Mouse (Mus musculus) layer of hippocampus, adult 2 months (tissue): ENCODE data around the gene Tram2. TPM values are rescaled to one million over a fixed set of nuclear protein-coding genes. Genes with fewer than 3 reads are reported as not detected.

Experiments used
- DNase-seq, 2 experiments: peaks; one replicate each; pipeline ENCODE4 v3.0.0; 2022; ENCODE audit warnings: low spot score in 2 of 2
- H3K27ac ChIP-seq: fragments of 200-600 bp; 2 replicates; pipeline ENCODE4 v1.8.1; 2022
- H3K4me3 ChIP-seq: fragments of 200-600 bp; 2 replicates; pipeline ENCODE4 v1.8.1; 2022; ENCODE audit warnings: mild to moderate bottlenecking
- CTCF ChIP-seq: fragments of 200-600 bp; conservative IDR thresholded peaks from 2 replicates; pipeline ENCODE4 v1.8.1; 2022; ENCODE audit warnings: antibody characterized with exemption, mild to moderate bottlenecking, moderate library complexity
- long read RNA-seq, 2 experiments: library from polyadenylated mRNA; stranded (forward); transcript quantifications; one replicate each; pipeline ENCODE4 v2.0.0; 2021; ENCODE audit warnings: borderline mapping rate in 2 of 2
- total RNA-seq, 2 experiments: library from RNA; stranded (reverse); gene quantifications; 2 replicates each; pipeline ENCODE4 v1.2.3; 2021

The Tram2 gene
- 1 to 10 TPM in 1 of 2 experiments, under 1 TPM in 1; 1.00 to 1.1 TPM for total RNA-seq
- long read RNA-seq, experiment 1, result 0 reads
- long read RNA-seq, experiment 2, partial matches to known transcripts, result 0 of 1 reads
- long read RNA-seq, experiment 2, other reads (novel, unspliced or antisense), result 1 of 1 reads

DNA sequence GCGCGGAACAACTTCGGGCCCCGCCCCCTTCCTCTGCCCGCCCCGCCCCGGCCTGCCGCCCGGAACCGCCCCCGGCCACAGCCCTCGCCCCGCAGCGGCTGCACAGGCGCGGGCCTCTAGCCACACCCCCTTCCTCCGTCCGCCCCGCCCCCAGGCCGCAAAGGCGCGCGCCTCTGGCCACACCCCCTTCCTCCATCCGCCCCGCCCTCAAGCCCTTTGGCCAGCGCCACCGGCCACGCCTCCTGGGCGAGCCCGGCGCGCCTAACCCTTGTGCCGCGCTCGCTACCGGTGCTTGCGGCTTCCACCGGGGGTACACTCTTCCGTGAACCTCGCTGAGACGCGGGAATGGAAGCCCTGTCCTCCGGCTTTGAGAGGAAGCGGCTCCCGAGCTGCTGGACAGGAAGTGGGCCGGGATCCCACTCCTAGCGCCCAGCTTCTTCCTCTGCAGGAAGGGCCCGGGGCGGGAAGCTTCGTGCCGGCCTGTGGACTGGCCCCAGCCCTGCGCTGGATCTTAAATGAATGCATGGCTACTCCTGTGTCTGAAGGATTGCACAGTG lies at the start of gene Tram2:
Tram2 (minus strand) TSS at position 13 of the 557 bp plus-strand sequence.
- DNase-seq, result peak; percentile 87 to 91
- peak; percentile 30 for TF ChIP-seq CTCF
- peak within 1 kb of the TSS; percentile 93 for H3K4me3 ChIP-seq
- H3K27ac ChIP-seq, result peak within 1 kb of the TSS; percentile 88

DNA sequence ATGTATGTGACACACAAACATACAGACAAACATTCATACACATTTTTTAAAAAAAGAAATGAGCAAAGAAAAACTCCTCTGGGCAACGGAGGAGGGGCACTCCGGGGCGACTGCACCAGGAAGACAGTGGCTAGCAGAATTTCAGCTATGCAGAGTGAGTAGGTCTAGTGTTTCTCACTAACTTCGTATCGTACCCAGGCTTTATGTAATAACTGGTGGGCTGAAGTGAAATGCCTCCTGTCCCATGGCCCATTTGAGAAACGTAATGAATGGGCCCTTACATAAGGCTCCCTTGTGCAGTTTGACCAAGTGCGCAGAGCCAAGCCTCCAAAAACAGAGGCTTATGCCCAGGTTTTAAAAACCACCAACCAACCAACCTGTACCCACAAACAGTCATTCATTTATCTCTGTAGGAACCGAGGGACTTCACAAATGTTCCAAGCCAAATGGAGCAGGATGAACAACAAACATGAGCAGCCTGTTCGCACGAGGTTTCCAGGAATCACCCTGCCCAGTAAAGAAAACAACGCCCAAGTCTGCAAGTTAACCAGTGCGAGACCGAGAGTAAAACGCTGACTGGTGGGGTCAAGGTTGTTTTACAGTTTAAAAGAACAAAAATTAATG lies 45.8 kb upstream of the Tram2 start:
- Histone ChIP-seq H3K27ac (no peak overlapping the region), H3K4me3 (no peak overlapping the region)
- no peak for TF ChIP-seq CTCF
- DNase-seq, result no peak

DNA sequence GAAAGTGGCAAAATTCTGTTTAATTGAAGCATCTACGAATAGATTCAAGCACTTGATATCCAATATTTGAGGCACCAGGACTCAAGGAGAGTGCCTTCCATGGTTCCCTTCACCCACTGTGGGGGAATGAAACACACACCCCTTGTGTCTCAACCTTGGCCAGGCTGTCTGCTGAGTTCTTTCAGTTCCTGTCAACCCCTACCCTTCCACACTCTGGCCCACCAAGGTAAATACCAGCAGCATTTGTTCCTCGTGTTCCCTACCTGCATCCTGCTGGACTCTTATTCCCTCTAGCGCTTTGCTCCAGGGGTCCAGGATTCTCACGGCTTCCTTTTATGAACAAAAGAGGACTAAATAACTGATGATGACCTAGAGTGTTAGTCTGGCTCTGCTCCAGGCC lies 24.8 kb upstream of the Tram2 start:
- H3K4me3 ChIP-seq, result no peak overlapping the region
- DNase-seq, result no peak
- no peak for TF ChIP-seq CTCF
- no peak overlapping the region for H3K27ac ChIP-seq

DNA sequence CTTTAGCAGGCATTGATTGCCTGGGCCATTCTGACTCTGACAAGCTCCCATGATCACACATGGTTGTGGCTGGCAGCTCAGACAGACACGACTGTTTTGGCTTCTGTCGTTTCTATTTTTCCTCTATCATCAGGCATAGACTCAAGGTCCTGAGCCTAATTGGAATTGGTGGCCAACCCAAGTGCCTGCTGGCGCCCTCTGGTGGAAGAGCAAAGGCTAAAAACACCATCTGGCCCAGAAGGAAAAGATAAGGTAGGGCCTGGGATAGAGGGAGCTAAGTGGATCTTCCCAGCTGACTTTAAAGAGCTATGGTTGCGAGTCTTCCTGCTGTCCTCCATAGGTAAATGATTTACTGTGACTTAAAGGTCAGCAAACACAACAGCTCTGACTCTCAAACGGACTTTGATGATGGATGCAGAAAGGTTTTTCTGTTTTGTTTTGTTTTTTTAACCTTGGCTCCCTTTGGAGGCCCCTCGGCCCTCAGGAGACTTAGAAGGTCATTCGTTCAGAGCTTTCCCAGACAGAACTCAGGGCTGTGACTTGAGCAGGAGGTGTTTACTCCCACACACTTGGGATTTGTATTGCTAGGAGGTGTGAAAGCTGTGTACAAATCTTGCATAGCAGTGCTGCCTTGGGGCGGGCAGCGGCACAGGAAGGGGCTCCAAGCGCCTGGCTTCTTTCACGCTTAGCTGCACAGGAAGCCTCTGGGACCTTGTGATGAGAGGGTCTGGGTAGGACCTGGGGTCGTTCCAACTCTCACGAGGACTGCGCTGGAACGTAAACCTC lies 22.4 kb upstream of the Tram2 start:
- peak; percentile 87 for TF ChIP-seq CTCF
- no peak overlapping the region for H3K27ac ChIP-seq
- no peak overlapping the region for H3K4me3 ChIP-seq
- DNase-seq, result peak; percentile 42 to 64

DNA sequence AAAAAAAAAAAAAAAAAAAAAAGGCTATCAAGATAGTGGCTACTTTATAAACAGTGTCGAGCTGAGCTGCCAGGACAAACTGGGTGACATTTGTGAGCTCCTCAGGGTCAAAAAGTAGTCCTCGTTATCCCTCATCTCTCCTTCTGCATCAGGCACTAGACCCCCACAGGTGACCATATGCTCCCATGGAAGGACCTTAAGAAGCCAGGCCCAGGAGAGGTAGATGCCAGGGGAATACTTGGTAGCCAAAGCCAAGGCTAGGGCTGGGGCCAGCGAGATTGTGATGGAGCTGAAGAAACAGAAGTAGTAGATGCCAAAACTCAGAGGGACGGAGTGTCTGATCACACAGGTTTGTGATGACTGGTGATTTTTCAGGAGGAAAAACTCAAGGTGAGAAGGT lies 21.7 kb upstream of the Tram2 start:
- Histone ChIP-seq H3K27ac (no peak overlapping the region), H3K4me3 (no peak overlapping the region)
- DNase-seq, result no peak
- no peak for TF ChIP-seq CTCF

DNA sequence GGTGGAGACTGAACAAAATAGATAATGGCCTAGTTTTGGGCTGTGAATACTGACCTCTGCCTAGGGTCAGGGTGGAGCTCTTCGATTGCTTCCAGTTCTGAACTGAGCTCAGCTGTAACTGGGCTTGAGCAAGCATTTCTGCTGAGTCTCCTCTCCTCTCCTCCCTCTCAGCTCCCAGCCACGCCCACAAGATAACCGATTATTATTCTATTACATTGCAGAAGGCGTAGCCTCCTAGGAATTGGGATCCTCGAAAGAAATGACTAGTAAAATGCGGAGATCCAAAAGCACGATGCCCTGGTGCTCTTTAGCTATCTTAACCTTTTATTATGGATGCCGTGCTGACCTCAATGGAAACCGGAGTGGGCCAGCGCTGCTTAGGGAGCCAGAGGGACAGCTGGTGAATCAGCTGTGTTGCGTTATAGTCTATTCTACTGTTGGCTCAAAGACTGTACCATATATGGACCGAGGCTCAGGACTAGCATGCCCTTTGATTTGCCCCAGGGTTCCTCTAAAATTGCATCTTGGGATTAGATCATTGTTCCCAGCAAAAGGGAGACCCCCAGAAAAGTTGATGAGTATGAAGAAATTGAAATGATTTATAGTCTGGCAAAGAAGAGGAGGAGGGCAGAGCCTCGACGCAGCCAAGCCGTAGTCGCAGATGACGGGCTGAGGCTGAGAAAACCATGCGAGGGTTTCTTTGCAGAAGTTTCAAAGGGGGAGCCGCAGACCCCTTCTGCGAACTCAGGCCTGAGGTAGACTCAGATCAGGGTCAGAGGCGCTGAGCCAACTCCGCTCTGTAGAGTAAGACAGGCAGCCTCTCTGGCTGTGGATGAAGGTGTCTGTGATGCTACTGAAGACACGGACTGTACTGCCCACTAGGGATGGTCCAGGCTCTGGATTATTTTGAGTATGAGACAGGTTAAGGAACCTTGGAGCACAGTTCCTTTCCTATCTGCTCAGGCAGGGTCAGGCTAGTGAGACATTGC lies 18.3 kb upstream of the Tram2 start:
- TF ChIP-seq CTCF, result no peak
- no peak overlapping the region for H3K4me3 ChIP-seq
- H3K27ac ChIP-seq, result no peak overlapping the region
- no peak for DNase-seq

DNA sequence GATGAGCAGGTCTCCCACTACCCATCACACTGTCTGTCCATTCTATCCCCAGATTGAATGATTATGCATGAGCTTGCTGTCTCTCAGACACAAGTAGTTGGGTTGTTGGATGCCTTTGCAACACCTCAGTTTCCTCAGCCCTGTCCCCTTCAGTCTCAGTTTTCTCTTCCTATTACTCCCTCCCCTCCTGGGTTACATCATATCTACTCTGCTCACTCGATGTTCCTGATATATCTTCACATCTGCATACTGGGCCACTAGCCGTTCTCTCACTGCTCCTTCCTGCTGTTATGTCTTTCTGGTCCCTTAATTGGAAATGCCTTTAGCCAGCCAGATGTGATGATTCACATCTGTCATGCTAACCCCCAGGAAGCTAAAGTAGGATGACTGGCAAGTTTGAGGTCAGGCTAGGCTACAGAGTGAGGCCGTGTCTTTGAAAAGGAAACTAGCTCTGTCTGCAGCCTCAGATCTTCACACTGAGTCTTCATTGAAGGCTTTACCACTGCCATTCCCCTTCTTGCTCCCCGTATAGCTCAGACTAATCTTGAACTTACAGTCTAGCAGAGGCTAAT lies 15.7 kb upstream of the Tram2 start:
- no peak for TF ChIP-seq CTCF

DNA sequence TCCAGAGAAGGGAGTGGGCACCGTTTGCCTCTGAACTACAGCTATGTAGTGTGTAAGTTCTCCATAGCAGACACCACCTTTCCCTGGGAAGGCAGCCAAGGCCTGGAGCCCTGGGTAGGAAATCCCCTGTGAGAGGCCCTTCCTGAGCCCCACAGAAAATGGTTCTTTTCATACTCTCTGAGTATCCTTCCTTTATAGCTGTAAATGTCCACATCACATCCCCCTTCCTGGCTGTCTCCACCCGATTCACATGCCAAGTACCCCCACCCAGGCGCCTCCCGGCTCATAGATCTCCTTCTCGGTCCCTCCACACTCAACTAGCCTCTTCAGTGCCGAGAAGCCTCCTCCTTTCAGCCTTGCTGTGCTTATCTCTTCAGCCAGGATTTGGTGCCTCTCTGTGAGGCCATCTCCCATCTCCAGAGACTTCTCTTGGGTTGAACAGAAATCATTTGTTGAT lies 10.7 kb upstream of the Tram2 start:
- Histone ChIP-seq H3K4me3 (no peak overlapping the region), H3K27ac (no peak overlapping the region)
- DNase-seq, result no peak
- no peak for TF ChIP-seq CTCF

More for the DNA sequence above, 15.7 kb upstream of the Tram2 start:
- H3K27ac ChIP-seq, result no peak overlapping the region
- no peak for DNase-seq
- no peak overlapping the region for H3K4me3 ChIP-seq

DNA sequence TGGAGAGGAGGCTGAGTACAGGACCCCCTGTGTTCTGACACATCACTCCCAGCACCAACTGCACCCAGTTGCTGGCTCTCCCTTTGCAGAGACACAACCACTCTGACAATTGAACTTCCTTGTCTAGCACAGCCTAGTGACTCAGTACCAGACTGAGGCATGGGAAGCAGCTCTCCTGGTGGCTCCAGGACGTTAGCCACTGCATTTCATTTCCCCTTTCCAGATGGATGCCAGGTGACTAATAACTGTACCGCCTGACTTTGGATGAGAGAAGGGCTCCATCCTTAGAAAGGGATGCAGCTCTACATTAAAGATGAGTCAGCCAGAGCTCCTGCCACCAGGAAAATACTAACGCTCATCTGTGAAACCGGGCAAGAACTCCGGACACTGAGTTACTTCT lies 7.3 kb upstream of the Tram2 start:
- no peak overlapping the region for H3K4me3 ChIP-seq
- H3K27ac ChIP-seq, result no peak overlapping the region
- DNase-seq, result no peak
- TF ChIP-seq CTCF, result no peak

DNA sequence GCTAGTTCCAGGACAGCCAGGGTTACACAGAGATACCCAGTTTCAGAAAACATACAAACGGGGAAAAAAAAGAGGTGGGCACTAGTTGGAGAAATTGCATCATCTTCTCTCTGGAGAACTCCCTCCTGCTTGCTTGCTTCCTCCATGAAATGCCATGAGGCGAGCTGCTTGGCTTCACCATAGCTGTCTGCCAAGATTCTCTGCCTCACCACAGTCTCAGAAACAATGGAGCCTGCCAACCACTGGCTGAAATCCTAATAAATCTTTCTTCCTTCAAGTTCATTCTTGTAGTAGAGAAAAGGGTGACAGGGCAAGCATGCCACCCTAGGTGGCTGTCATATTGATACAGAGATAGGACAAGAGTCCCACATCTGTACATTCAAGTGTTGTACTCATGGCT lies 5.6 kb upstream of the Tram2 start:
- H3K27ac ChIP-seq, result no peak overlapping the region
- DNase-seq, result no peak
- no peak overlapping the region for H3K4me3 ChIP-seq
- no peak for TF ChIP-seq CTCF

DNA sequence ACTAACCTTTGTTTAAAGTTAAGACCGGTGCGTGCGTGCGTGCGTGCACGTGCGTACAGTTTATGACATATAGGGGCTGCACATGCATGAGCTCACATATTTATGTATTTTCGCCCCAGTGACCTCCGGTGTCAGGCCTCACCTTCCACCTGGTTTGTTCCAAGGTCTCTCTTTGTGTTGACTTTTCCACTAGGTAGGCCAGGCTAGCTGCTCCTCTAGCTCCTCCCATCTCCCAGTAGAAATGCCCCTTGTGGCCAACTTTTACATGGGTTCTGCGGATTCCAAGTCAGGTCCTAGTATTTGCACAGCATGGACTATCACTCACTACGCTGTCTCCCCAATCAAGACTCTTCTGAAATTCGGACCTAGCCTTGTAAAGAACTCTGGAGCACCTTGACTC lies 1.3 kb upstream of the Tram2 start:
- DNase-seq, result no peak
- peak; percentile 35 for TF ChIP-seq CTCF
- H3K4me3 ChIP-seq, result no peak overlapping the region

More for the DNA sequence above, 1.3 kb upstream of the Tram2 start:
- H3K27ac ChIP-seq, result no peak overlapping the region
